Mouse (Mus musculus) CH12.LX (cell line): ENCODE measurements around the gene Pon2. TPM values are rescaled to one million over a fixed set of nuclear protein-coding genes. Genes with fewer than 3 reads are reported as not detected.

ENCODE experiments used
- DNase-seq: peaks from one replicate; pipeline ENCODE4 v3.0.0-alpha.2; 2013; ENCODE audit errors: extremely low read depth
- H3K27ac ChIP-seq: 2 replicates; pipeline ENCODE4 v1.5.1; 2012; ENCODE audit warnings: low read depth, mild to moderate bottlenecking, control low read depth, moderate library complexity; ENCODE audit not compliant: insufficient read depth
- H3K27me3 ChIP-seq: replicated peaks from 2 replicates; pipeline ENCODE3; 2012; ENCODE audit warnings: inconsistent platforms
- H3K36me3 ChIP-seq, 2 experiments: replicated peaks in 1 of 2; 2 replicates each; pipeline versions ENCODE3 to v1.6.1; 2012; ENCODE audit warnings: inconsistent platforms in 1 of 2, low read length in 1 of 2, mild to moderate bottlenecking in 1 of 2, mixed read lengths in 1 of 2, moderate library complexity in 1 of 2; ENCODE audit not compliant: control insufficient read depth in 1 of 2, insufficient read depth in 1 of 2
- H3K4me1 ChIP-seq, 2 experiments: 2 replicates each; pipeline ENCODE4 v1.6.1; 2012; ENCODE audit warnings: inconsistent platforms in 1 of 2, moderate library complexity in 1 of 2; ENCODE audit not compliant: insufficient read depth in 2 of 2, control insufficient read depth in 1 of 2
- H3K4me2 ChIP-seq: 2 replicates; pipeline ENCODE4 v1.6.1; 2012; ENCODE audit warnings: low read depth, mild to moderate bottlenecking, control low read depth; ENCODE audit not compliant: poor library complexity, insufficient read depth, severe bottlenecking
- H3K4me3 ChIP-seq, 3 experiments: fragments of 150-350 bp in 1 of 3; sonication (generic) in 1 of 3; replicated peaks in 1 of 3; 2 replicates each; pipeline versions ENCODE3 to v1.5.1; 2011 to 2012; ENCODE audit warnings: low read depth in 2 of 3, low read length in 2 of 3, mild to moderate bottlenecking in 2 of 3, moderate library complexity in 2 of 3, control low read depth in 1 of 3, improper control_type of control experiment in 1 of 3, inconsistent platforms in 1 of 3, mixed read lengths in 1 of 3; ENCODE audit not compliant: poor library complexity in 1 of 3
- H3K79me2 ChIP-seq: replicated peaks from 2 replicates; pipeline ENCODE4 v1.6.1; 2012; ENCODE audit warnings: mild to moderate bottlenecking, moderate library complexity; ENCODE audit not compliant: control insufficient read depth, poor library complexity, insufficient read depth, severe bottlenecking; ENCODE audit errors: extremely low read depth
- H3K9ac ChIP-seq: 2 replicates; pipeline ENCODE4 v1.6.1; 2012; ENCODE audit warnings: low read depth, mild to moderate bottlenecking, control low read depth, moderate library complexity; ENCODE audit not compliant: insufficient read depth
- H3K9me3 ChIP-seq: replicated peaks from 2 replicates; pipeline ENCODE3; 2012; ENCODE audit warnings: low read length, inconsistent platforms, mixed read lengths
- BHLHE40 ChIP-seq: IDR thresholded peaks from 2 replicates; pipeline ENCODE4 v1.6.1; 2011; ENCODE audit warnings: mild to moderate bottlenecking, low read depth, low read length, improper control_type of control experiment
- CHD2 ChIP-seq: IDR thresholded peaks from 2 replicates; pipeline ENCODE4 v1.6.1; 2011; ENCODE audit warnings: low read length, improper control_type of control experiment
- CTCF ChIP-seq, 2 experiments: IDR thresholded peaks in 1 of 2; conservative IDR thresholded peaks in 1 of 2; 2 replicates each; pipeline ENCODE4 v1.5.1; 2011 to 2012; ENCODE audit warnings: low read depth in 2 of 2, low read length in 2 of 2, improper control_type of control experiment in 1 of 2, inconsistent platforms in 1 of 2, mild to moderate bottlenecking in 1 of 2, moderate library complexity in 1 of 2
- ELF1 ChIP-seq: IDR thresholded peaks from 2 replicates; pipeline ENCODE4 v1.6.1; 2014; ENCODE audit warnings: low read depth, mild to moderate bottlenecking, inconsistent platforms, low read length, improper control_type of control experiment
- GABPA ChIP-seq: IDR thresholded peaks from 2 replicates; pipeline ENCODE4 v1.6.1; 2012; ENCODE audit warnings: low read depth, low read length, improper control_type of control experiment, inconsistent platforms; ENCODE audit not compliant: insufficient replicate concordance
- MAZ ChIP-seq: IDR thresholded peaks from 2 replicates; pipeline ENCODE4 v1.6.1; 2012; ENCODE audit warnings: low read depth, mild to moderate bottlenecking, inconsistent platforms, low read length, improper control_type of control experiment, moderate library complexity
- MEF2A ChIP-seq: IDR thresholded peaks from 2 replicates; pipeline ENCODE4 v1.6.1; 2014; ENCODE audit warnings: low read depth, mild to moderate bottlenecking, inconsistent platforms, low read length, improper control_type of control experiment, borderline replicate concordance
- MYC ChIP-seq: IDR thresholded peaks from 2 replicates; pipeline ENCODE4 v1.6.1; 2011; ENCODE audit warnings: low read depth, mild to moderate bottlenecking, improper control_type of control experiment, low read length
- NRF1 ChIP-seq: IDR thresholded peaks from 2 replicates; pipeline ENCODE4 v1.6.1; 2014; ENCODE audit warnings: low read depth, mild to moderate bottlenecking, inconsistent platforms, low read length, improper control_type of control experiment, moderate library complexity
- RCOR1 ChIP-seq: conservative IDR thresholded peaks from 2 replicates; pipeline ENCODE4 v1.6.1; 2012; ENCODE audit warnings: low read depth, mild to moderate bottlenecking, inconsistent platforms, low read length, improper control_type of control experiment
- SMC3 ChIP-seq: IDR thresholded peaks from 2 replicates; pipeline ENCODE4 v1.6.1; 2011; ENCODE audit warnings: low read depth, low read length, improper control_type of control experiment
- TBP ChIP-seq: conservative IDR thresholded peaks from 2 replicates; pipeline ENCODE4 v1.6.1; 2011; ENCODE audit warnings: low read depth, low read length, improper control_type of control experiment
- TCF12 ChIP-seq: IDR thresholded peaks from 2 replicates; pipeline ENCODE4 v1.6.1; 2014; ENCODE audit warnings: low read depth, mild to moderate bottlenecking, inconsistent platforms, low read length, improper control_type of control experiment
- UBTF ChIP-seq: IDR thresholded peaks from 2 replicates; pipeline ENCODE4 v1.6.1; 2012; ENCODE audit warnings: low read depth, mild to moderate bottlenecking, inconsistent platforms, low read length, improper control_type of control experiment, moderate library complexity
- USF2 ChIP-seq: conservative IDR thresholded peaks from 2 replicates; pipeline ENCODE4 v1.6.1; 2011; ENCODE audit warnings: low read depth, low read length, improper control_type of control experiment
- ZMIZ1 ChIP-seq: IDR thresholded peaks from 2 replicates; pipeline ENCODE4 v1.6.1; 2012; ENCODE audit warnings: low read depth, mild to moderate bottlenecking, inconsistent platforms, low read length, improper control_type of control experiment
- ZNF384 ChIP-seq: IDR thresholded peaks from 2 replicates; pipeline ENCODE4 v1.6.1; 2012; ENCODE audit warnings: low read depth, low read length, improper control_type of control experiment, inconsistent platforms
- dilution Hi-C: fragments of 300-500 bp; cut with MboI; formaldehyde crosslinking; loops from 2 replicates; pipeline ENCODE4 v1.14.3; 2020; ENCODE audit warnings: low sequenced_read_pairs; ENCODE audit not compliant: extremely low pct_unique_long_range_greater_than_20kb, extremely low pct_ligation_motif_present
- in situ Hi-C: fragments of 300-500 bp; cut with MboI; formaldehyde crosslinking; loops from 3 replicates; pipeline ENCODE4 v1.14.3; 2019; ENCODE audit warnings: low sequenced_read_pairs, low pct_ligation_motif_present, low pct_unique_long_range_greater_than_20kb, mixed read lengths
- polyA plus RNA-seq: library from polyadenylated mRNA; unstranded; fragments of >175 nt; gene quantifications from 2 replicates; pipeline ENCODE4 v1.2.1, GENCODE M21; 2012; ENCODE audit warnings: low read depth; ENCODE audit not compliant: insufficient read length
- total RNA-seq, 2 experiments: library from RNA; depleted of rRNA; stranded (reverse); fragments of 300-350 nt in 1 of 2; fragments of >200 nt in 1 of 2; gene quantifications; 2 replicates each; pipeline ENCODE4 v1.2.3; 2012 to 2014

Gene Pon2
- total and polyA plus RNA-seq, 3 experiments, result 14.2 to 36.2 (median 32.0) TPM

DNA sequence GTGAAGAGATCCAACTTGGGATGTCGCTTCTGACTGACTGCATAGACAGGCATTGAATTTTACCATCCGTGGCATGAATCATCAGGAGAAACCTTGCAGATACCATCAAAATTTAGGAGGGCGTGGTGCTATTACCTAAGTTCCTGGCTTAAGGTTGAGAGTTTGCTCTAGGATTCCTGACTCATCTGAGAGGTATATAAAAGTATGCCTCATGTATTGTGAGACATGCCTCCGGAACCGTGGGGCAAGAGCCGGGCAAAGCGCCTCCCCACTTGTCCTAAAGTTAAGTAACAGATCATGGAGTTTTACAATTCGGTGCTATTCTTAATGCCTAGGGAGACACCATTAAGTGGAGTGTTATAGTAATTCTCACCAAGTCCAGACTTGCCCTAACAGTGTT, 2.4 kb upstream of the Pon2 start:
- peaks cover 7% of the 10 kb centered on the region for H3K79me2 ChIP-seq
- no peak overlapping the region for H3K4me3 ChIP-seq
- peaks cover 0 to 2% of the 10 kb centered on the region in 2 experiments for H3K36me3 ChIP-seq
- DNase-seq, result no peak
- TF ChIP-seq RCOR1 (no peak), ZNF384 (no peak)
- H3K27ac ChIP-seq, result no peak overlapping the region
- in situ Hi-C loops (no loop called here), dilution Hi-C loops (no loop called here)
- H3K9me3 ChIP-seq, result no peaks in the 10 kb centered on the region
- no peaks in the 10 kb centered on the region for H3K27me3 ChIP-seq
- no peak overlapping the region for H3K4me2 ChIP-seq
- peaks cover 8 to 22% of the 10 kb centered on the region in 2 experiments for H3K4me1 ChIP-seq
- no peak overlapping the region for H3K9ac ChIP-seq

DNA sequence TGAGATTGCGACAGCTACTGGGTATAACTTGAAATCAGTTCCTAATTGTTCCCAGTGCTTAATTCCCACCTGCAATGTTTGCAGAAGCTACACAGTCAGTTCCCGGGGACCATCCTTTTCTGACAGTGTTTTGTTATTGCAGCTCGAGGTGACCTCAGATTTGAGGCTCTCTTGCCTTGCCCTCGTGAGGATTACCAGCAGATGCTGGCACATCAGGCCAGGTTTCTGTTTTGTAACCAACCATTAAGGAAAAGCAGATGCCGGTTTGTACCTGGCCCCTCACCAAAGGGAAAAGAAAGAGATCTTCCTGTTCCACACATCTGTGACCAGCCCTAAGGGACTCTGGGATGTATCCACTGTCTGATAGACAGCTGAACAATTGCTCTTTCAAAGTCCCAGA, 1.3 kb upstream of the Pon2 start:
- H3K36me3 ChIP-seq, result peaks cover 0 to 10% of the 10 kb centered on the region in 2 experiments
- H3K27ac ChIP-seq, result no peak overlapping the region
- no peak overlapping the region for H3K9ac ChIP-seq
- TF ChIP-seq SMC3 (no peak), GABPA (no peak), BHLHE40 (no peak), USF2 (no peak), MEF2A (no peak), CHD2 (no peak), TBP (no peak), TCF12 (no peak), MYC (no peak), UBTF (no peak), CTCF (conservative IDR thresholded peaks at IDR 0.05 in 1 of 2, IDR thresholded peaks at IDR 0.05 in 1 of 2; ENCODE audit: low read depth in 2 of 2, low read length in 2 of 2) (no peak), ZMIZ1 (no peak), NRF1 (no peak), MAZ (no peak), ELF1 (no peak)
- TF ChIP-seq, all 38 proteins: peak for 0
- no peak for DNase-seq
- in situ Hi-C loops (no loop called here), dilution Hi-C loops (no loop called here)
- H3K27me3 ChIP-seq, result no peaks in the 10 kb centered on the region
- H3K9me3 ChIP-seq, result no peaks in the 10 kb centered on the region
- no peak overlapping the region for H3K4me2 ChIP-seq
- H3K79me2 ChIP-seq, result peaks cover 15% of the 10 kb centered on the region
- no peak overlapping the region for H3K4me3 ChIP-seq
- H3K4me1 ChIP-seq, result peaks cover 13 to 29% of the 10 kb centered on the region in 2 experiments
